Mouse (Mus musculus) CH12.LX (cell line): Measurements from ENCODE around the gene Ccdc120. TPM values are rescaled to one million over a fixed set of nuclear protein-coding genes. Genes with fewer than 3 reads are reported as not detected.

Experiments used
- DNase-seq: peaks from one replicate; pipeline ENCODE4 v3.0.0-alpha.2; 2013; ENCODE audit errors: extremely low read depth
- H3K27ac ChIP-seq: 2 replicates; pipeline ENCODE4 v1.5.1; 2012; ENCODE audit warnings: low read depth, mild to moderate bottlenecking, control low read depth, moderate library complexity; ENCODE audit not compliant: insufficient read depth
- H3K27me3 ChIP-seq: replicated peaks from 2 replicates; pipeline ENCODE3; 2012; ENCODE audit warnings: inconsistent platforms
- H3K36me3 ChIP-seq, 2 experiments: replicated peaks in 1 of 2; 2 replicates each; pipeline versions ENCODE3 to v1.6.1; 2012; ENCODE audit warnings: inconsistent platforms in 1 of 2, low read length in 1 of 2, mild to moderate bottlenecking in 1 of 2, mixed read lengths in 1 of 2, moderate library complexity in 1 of 2; ENCODE audit not compliant: control insufficient read depth in 1 of 2, insufficient read depth in 1 of 2
- H3K4me1 ChIP-seq, 2 experiments: 2 replicates each; pipeline ENCODE4 v1.6.1; 2012; ENCODE audit warnings: inconsistent platforms in 1 of 2, moderate library complexity in 1 of 2; ENCODE audit not compliant: insufficient read depth in 2 of 2, control insufficient read depth in 1 of 2
- H3K4me2 ChIP-seq: 2 replicates; pipeline ENCODE4 v1.6.1; 2012; ENCODE audit warnings: low read depth, mild to moderate bottlenecking, control low read depth; ENCODE audit not compliant: poor library complexity, insufficient read depth, severe bottlenecking
- H3K4me3 ChIP-seq, 3 experiments: fragments of 150-350 bp in 1 of 3; sonication (generic) in 1 of 3; replicated peaks in 1 of 3; 2 replicates each; pipeline versions ENCODE3 to v1.5.1; 2011 to 2012; ENCODE audit warnings: low read depth in 2 of 3, low read length in 2 of 3, mild to moderate bottlenecking in 2 of 3, moderate library complexity in 2 of 3, control low read depth in 1 of 3, improper control_type of control experiment in 1 of 3, inconsistent platforms in 1 of 3, mixed read lengths in 1 of 3; ENCODE audit not compliant: poor library complexity in 1 of 3
- H3K79me2 ChIP-seq: replicated peaks from 2 replicates; pipeline ENCODE4 v1.6.1; 2012; ENCODE audit warnings: mild to moderate bottlenecking, moderate library complexity; ENCODE audit not compliant: control insufficient read depth, poor library complexity, insufficient read depth, severe bottlenecking; ENCODE audit errors: extremely low read depth
- H3K9ac ChIP-seq: 2 replicates; pipeline ENCODE4 v1.6.1; 2012; ENCODE audit warnings: low read depth, mild to moderate bottlenecking, control low read depth, moderate library complexity; ENCODE audit not compliant: insufficient read depth
- H3K9me3 ChIP-seq: replicated peaks from 2 replicates; pipeline ENCODE3; 2012; ENCODE audit warnings: low read length, inconsistent platforms, mixed read lengths
- BHLHE40 ChIP-seq: IDR thresholded peaks from 2 replicates; pipeline ENCODE4 v1.6.1; 2011; ENCODE audit warnings: mild to moderate bottlenecking, low read depth, low read length, improper control_type of control experiment
- E2F4 ChIP-seq: IDR thresholded peaks from 2 replicates; pipeline ENCODE4 v1.6.1; 2011; ENCODE audit warnings: low read depth, low read length, improper control_type of control experiment; ENCODE audit not compliant: insufficient replicate concordance
- ELF1 ChIP-seq: IDR thresholded peaks from 2 replicates; pipeline ENCODE4 v1.6.1; 2014; ENCODE audit warnings: low read depth, mild to moderate bottlenecking, inconsistent platforms, low read length, improper control_type of control experiment
- GABPA ChIP-seq: IDR thresholded peaks from 2 replicates; pipeline ENCODE4 v1.6.1; 2012; ENCODE audit warnings: low read depth, low read length, improper control_type of control experiment, inconsistent platforms; ENCODE audit not compliant: insufficient replicate concordance
- HCFC1 ChIP-seq: IDR thresholded peaks from 2 replicates; pipeline ENCODE4 v1.6.1; 2012; ENCODE audit warnings: low read depth, mild to moderate bottlenecking, inconsistent platforms, low read length, improper control_type of control experiment
- MAX ChIP-seq: IDR thresholded peaks from 2 replicates; pipeline ENCODE4 v1.6.1; 2011; ENCODE audit warnings: low read length, improper control_type of control experiment
- MAZ ChIP-seq: IDR thresholded peaks from 2 replicates; pipeline ENCODE4 v1.6.1; 2012; ENCODE audit warnings: low read depth, mild to moderate bottlenecking, inconsistent platforms, low read length, improper control_type of control experiment, moderate library complexity
- MYC ChIP-seq: IDR thresholded peaks from 2 replicates; pipeline ENCODE4 v1.6.1; 2011; ENCODE audit warnings: low read depth, mild to moderate bottlenecking, improper control_type of control experiment, low read length
- NRF1 ChIP-seq: IDR thresholded peaks from 2 replicates; pipeline ENCODE4 v1.6.1; 2014; ENCODE audit warnings: low read depth, mild to moderate bottlenecking, inconsistent platforms, low read length, improper control_type of control experiment, moderate library complexity
- POLR2A ChIP-seq: IDR thresholded peaks from 2 replicates; pipeline ENCODE4 v1.6.1; 2011; ENCODE audit warnings: low read depth, mild to moderate bottlenecking, improper control_type of control experiment, low read length
- RAD21 ChIP-seq: IDR thresholded peaks from 2 replicates; pipeline ENCODE4 v1.6.1; 2011; ENCODE audit warnings: low read depth, mild to moderate bottlenecking, low read length, improper control_type of control experiment, moderate library complexity
- RCOR1 ChIP-seq: conservative IDR thresholded peaks from 2 replicates; pipeline ENCODE4 v1.6.1; 2012; ENCODE audit warnings: low read depth, mild to moderate bottlenecking, inconsistent platforms, low read length, improper control_type of control experiment
- TBP ChIP-seq: conservative IDR thresholded peaks from 2 replicates; pipeline ENCODE4 v1.6.1; 2011; ENCODE audit warnings: low read depth, low read length, improper control_type of control experiment
- TCF12 ChIP-seq: IDR thresholded peaks from 2 replicates; pipeline ENCODE4 v1.6.1; 2014; ENCODE audit warnings: low read depth, mild to moderate bottlenecking, inconsistent platforms, low read length, improper control_type of control experiment
- UBTF ChIP-seq: IDR thresholded peaks from 2 replicates; pipeline ENCODE4 v1.6.1; 2012; ENCODE audit warnings: low read depth, mild to moderate bottlenecking, inconsistent platforms, low read length, improper control_type of control experiment, moderate library complexity
- USF1 ChIP-seq: IDR thresholded peaks from 2 replicates; pipeline ENCODE4 v1.6.1; 2014; ENCODE audit warnings: low read depth, mild to moderate bottlenecking, inconsistent platforms, low read length, improper control_type of control experiment
- USF2 ChIP-seq: conservative IDR thresholded peaks from 2 replicates; pipeline ENCODE4 v1.6.1; 2011; ENCODE audit warnings: low read depth, low read length, improper control_type of control experiment
- ZC3H11A ChIP-seq: IDR thresholded peaks from 2 replicates; pipeline ENCODE4 v1.6.1; 2012; ENCODE audit warnings: low read depth, mild to moderate bottlenecking, inconsistent platforms, low read length, improper control_type of control experiment
- ZKSCAN1 ChIP-seq: IDR thresholded peaks from 2 replicates; pipeline ENCODE4 v1.6.1; 2012; ENCODE audit warnings: low read depth, inconsistent platforms, low read length, improper control_type of control experiment, borderline replicate concordance
- dilution Hi-C: fragments of 300-500 bp; cut with MboI; formaldehyde crosslinking; loops from 2 replicates; pipeline ENCODE4 v1.14.3; 2020; ENCODE audit warnings: low sequenced_read_pairs; ENCODE audit not compliant: extremely low pct_unique_long_range_greater_than_20kb, extremely low pct_ligation_motif_present
- in situ Hi-C: fragments of 300-500 bp; cut with MboI; formaldehyde crosslinking; loops from 3 replicates; pipeline ENCODE4 v1.14.3; 2019; ENCODE audit warnings: low sequenced_read_pairs, low pct_ligation_motif_present, low pct_unique_long_range_greater_than_20kb, mixed read lengths
- polyA plus RNA-seq: library from polyadenylated mRNA; unstranded; fragments of >175 nt; gene quantifications from 2 replicates; pipeline ENCODE4 v1.2.1, GENCODE M21; 2012; ENCODE audit warnings: low read depth; ENCODE audit not compliant: insufficient read length
- total RNA-seq, 2 experiments: library from RNA; depleted of rRNA; stranded (reverse); fragments of 300-350 nt in 1 of 2; fragments of >200 nt in 1 of 2; gene quantifications; 2 replicates each; pipeline ENCODE4 v1.2.3; 2012 to 2014

Gene Ccdc120
- total and polyA plus RNA-seq, 3 experiments = 4.4 to 9.0 (median 6.9) TPM

- H3K27me3 ChIP-seq = no peaks in the 10 kb centered on the region
- H3K9me3 ChIP-seq = no peaks in the 10 kb centered on the region
- H3K4me2 ChIP-seq = no peak overlapping the region
- TF ChIP-seq USF1 (no peak), UBTF (no peak), HCFC1 (no peak)
- H3K27ac ChIP-seq = no peak overlapping the region
- H3K9ac ChIP-seq = no peak overlapping the region
- H3K36me3 ChIP-seq = no peaks in the 10 kb centered on the region
- dilution Hi-C loops (no loop called here), in situ Hi-C loops (no loop called here)
- no peaks in the 10 kb centered on the region for H3K79me2 ChIP-seq
- DNase-seq = no peak
- H3K4me1 ChIP-seq = no peaks in the 10 kb centered on the region
- H3K4me3 ChIP-seq = no peak overlapping the region
Measured at GRCm38 (mm10) chrX:7690486-7690885, 60.2 kb downstream of the Ccdc120 start.

DNA sequence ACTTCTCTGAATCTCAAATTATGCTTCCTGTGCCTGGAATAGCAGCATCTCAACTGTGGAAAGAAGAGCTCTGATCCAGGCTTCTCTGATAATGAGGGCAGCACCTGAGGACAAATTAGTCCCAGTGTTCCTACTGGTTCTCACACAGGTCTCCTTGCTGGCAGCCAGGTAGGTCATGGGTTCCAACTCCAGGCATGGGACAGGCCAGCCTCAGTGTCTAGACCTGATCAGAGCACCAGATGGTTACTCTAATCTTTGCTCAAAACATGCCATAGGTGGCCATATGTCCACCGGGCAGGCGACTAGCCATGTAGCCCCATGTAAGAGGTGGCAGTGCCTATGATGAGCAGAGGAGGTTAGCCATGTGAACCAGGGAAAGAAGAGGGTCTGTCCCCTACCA lies 62.4 kb downstream of the Ccdc120 start:
- DNase-seq = no peak
- Histone ChIP-seq H3K27ac (no peak overlapping the region), H3K79me2 (no peaks in the 10 kb centered on the region), H3K4me3 (no peak overlapping the region), H3K4me1 (no peaks in the 10 kb centered on the region), H3K9ac (no peak overlapping the region)
- TF ChIP-seq ZKSCAN1 = no peak
- TF ChIP-seq MYC = no peak
- no peak for TF ChIP-seq E2F4
- no peak for TF ChIP-seq USF2
- TF ChIP-seq ZC3H11A = no peak
- no peak for TF ChIP-seq TCF12
- no peak for TF ChIP-seq GABPA
- no peak for TF ChIP-seq TBP
- TF ChIP-seq ELF1 = no peak
- no peak for TF ChIP-seq HCFC1
- no peak for TF ChIP-seq USF1
- TF ChIP-seq RAD21 = no peak
- TF ChIP-seq RCOR1 = no peak
- TF ChIP-seq MAX = no peak
- TF ChIP-seq BHLHE40 = no peak
- no peak for TF ChIP-seq POLR2A
- no peak for TF ChIP-seq NRF1
- no peak for TF ChIP-seq MAZ
- TF ChIP-seq, all 38 proteins: peak for 0
- H3K9me3 ChIP-seq = no peaks in the 10 kb centered on the region
- H3K27me3 ChIP-seq = peaks cover 3% of the 10 kb centered on the region
- H3K36me3 ChIP-seq = no peaks in the 10 kb centered on the region
- H3K4me2 ChIP-seq = no peak overlapping the region
- in situ Hi-C loops = no loop called here
- dilution Hi-C loops = no loop called here

Other genes starting within 250 kb of the Ccdc120 start
Only the 20 nearest of the 26 such genes appear.
- 32.4 and 34.7 TPM in 2 replicates for gene Ccdc22, start 145.4 kb downstream of the Ccdc120 start, total RNA-seq (2012; rRNA removed)
- gene Ccdc22, start 145.4 kb downstream of the Ccdc120 start, total RNA-seq (2014; rRNA removed) = 24.4 and 26.0 TPM in 2 replicates
- 23.9 and 26.2 TPM in 2 replicates for gene Ccdc22, start 145.4 kb downstream of the Ccdc120 start, polyA plus RNA-seq
- 0.17 and 0.21 TPM in 2 replicates for gene Cacna1f, start 143.8 kb downstream of the Ccdc120 start, total RNA-seq (2012; rRNA removed)
- gene Cacna1f, start 143.8 kb downstream of the Ccdc120 start, total RNA-seq (2014; rRNA removed) = not detected in 2 replicates
- 0.07 TPM in 1 of 2 replicates, not detected in the other for gene Cacna1f, start 143.8 kb downstream of the Ccdc120 start, polyA plus RNA-seq
- gene Syp, start 112.4 kb downstream of the Ccdc120 start, total RNA-seq (2012; rRNA removed) = 0.80 and 1.2 TPM in 2 replicates
- gene Syp, start 112.4 kb downstream of the Ccdc120 start, total RNA-seq (2014; rRNA removed) = 0.27 TPM in 2 replicates
- 0.65 and 0.74 TPM in 2 replicates for gene Syp, start 112.4 kb downstream of the Ccdc120 start, polyA plus RNA-seq
- gene Prickle3, start 93.6 kb downstream of the Ccdc120 start, total RNA-seq (2012; rRNA removed) = 3.9 and 4.5 TPM in 2 replicates
- gene Prickle3, start 93.6 kb downstream of the Ccdc120 start, total RNA-seq (2014; rRNA removed) = 2.2 and 2.3 TPM in 2 replicates
- 12.5 and 13.7 TPM in 2 replicates for gene Prickle3, start 93.6 kb downstream of the Ccdc120 start, polyA plus RNA-seq
- gene Plp2, start 79.5 kb downstream of the Ccdc120 start, total RNA-seq (2012; rRNA removed) = 163 and 183 TPM in 2 replicates
- gene Plp2, start 79.5 kb downstream of the Ccdc120 start, total RNA-seq (2014; rRNA removed) = 144 and 173 TPM in 2 replicates
- gene Plp2, start 79.5 kb downstream of the Ccdc120 start, polyA plus RNA-seq = 207 and 247 TPM in 2 replicates
- 0.13 TPM in 1 of 2 replicates, not detected in the other for gene Magix, start 69.7 kb downstream of the Ccdc120 start, total RNA-seq (2012; rRNA removed)
- gene Magix, start 69.7 kb downstream of the Ccdc120 start, total RNA-seq (2014; rRNA removed) = not detected in 2 replicates
- not detected in 2 replicates for gene Magix, start 69.7 kb downstream of the Ccdc120 start, polyA plus RNA-seq
- gene Gpkow, start 53.8 kb downstream of the Ccdc120 start, total RNA-seq (2012; rRNA removed) = 14.6 and 16.8 TPM in 2 replicates
- gene Gpkow, start 53.8 kb downstream of the Ccdc120 start, total RNA-seq (2014; rRNA removed) = 6.6 and 9.3 TPM in 2 replicates
- gene Gpkow, start 53.8 kb downstream of the Ccdc120 start, polyA plus RNA-seq = 32.2 and 35.3 TPM in 2 replicates
- gene Wdr45, start 36.6 kb downstream of the Ccdc120 start, total RNA-seq (2012; rRNA removed) = 13.9 and 21.4 TPM in 2 replicates
- 19.4 and 24.1 TPM in 2 replicates for gene Wdr45, start 36.6 kb downstream of the Ccdc120 start, total RNA-seq (2014; rRNA removed)
- 18.0 and 21.7 TPM in 2 replicates for gene Wdr45, start 36.6 kb downstream of the Ccdc120 start, polyA plus RNA-seq
- 0.47 TPM in 1 of 2 replicates, not detected in the other for gene Gm45208, start 28.7 kb downstream of the Ccdc120 start, total RNA-seq (2012; rRNA removed)
- gene Gm45208, start 28.7 kb downstream of the Ccdc120 start, total RNA-seq (2014; rRNA removed) = not detected in 2 replicates
- gene Gm45208, start 28.7 kb downstream of the Ccdc120 start, polyA plus RNA-seq = 13.0 and 13.1 TPM in 2 replicates
- gene Praf2, start 22.5 kb downstream of the Ccdc120 start, total RNA-seq (2012; rRNA removed) = 41.8 and 49.1 TPM in 2 replicates
- gene Praf2, start 22.5 kb downstream of the Ccdc120 start, total RNA-seq (2014; rRNA removed) = 25.7 and 26.9 TPM in 2 replicates
- 40.5 and 40.6 TPM in 2 replicates for gene Praf2, start 22.5 kb downstream of the Ccdc120 start, polyA plus RNA-seq
- gene Tfe3, start 11.7 kb upstream of the Ccdc120 start, total RNA-seq (2012; rRNA removed) = 12.9 and 15.9 TPM in 2 replicates
- 6.7 and 8.3 TPM in 2 replicates for gene Tfe3, start 11.7 kb upstream of the Ccdc120 start, total RNA-seq (2014; rRNA removed)
- gene Tfe3, start 11.7 kb upstream of the Ccdc120 start, polyA plus RNA-seq = 26.0 TPM in 2 replicates
- 25.5 and 27.1 TPM in 2 replicates for gene Gripap1, start 38.9 kb upstream of the Ccdc120 start, total RNA-seq (2012; rRNA removed)
- 15.7 and 19.9 TPM in 2 replicates for gene Gripap1, start 38.9 kb upstream of the Ccdc120 start, total RNA-seq (2014; rRNA removed)
- gene Gripap1, start 38.9 kb upstream of the Ccdc120 start, polyA plus RNA-seq = 49.4 and 53.1 TPM in 2 replicates
- 0.38 and 0.51 TPM in 2 replicates for gene Kcnd1, start 71.4 kb upstream of the Ccdc120 start, total RNA-seq (2012; rRNA removed)
- gene Kcnd1, start 71.4 kb upstream of the Ccdc120 start, total RNA-seq (2014; rRNA removed) = 0.57 and 0.63 TPM in 2 replicates
- gene Kcnd1, start 71.4 kb upstream of the Ccdc120 start, polyA plus RNA-seq = 3.1 and 3.4 TPM in 2 replicates
- gene Otud5, start 90.5 kb upstream of the Ccdc120 start, total RNA-seq (2012; rRNA removed) = 46.6 and 67.8 TPM in 2 replicates
- 58.0 and 61.5 TPM in 2 replicates for gene Otud5, start 90.5 kb upstream of the Ccdc120 start, total RNA-seq (2014; rRNA removed)
- gene Otud5, start 90.5 kb upstream of the Ccdc120 start, polyA plus RNA-seq = 92.7 and 101 TPM in 2 replicates
- gene Pim2, start 127.4 kb upstream of the Ccdc120 start, total RNA-seq (2012; rRNA removed) = 102 and 177 TPM in 2 replicates
- 91.7 and 119 TPM in 2 replicates for gene Pim2, start 127.4 kb upstream of the Ccdc120 start, total RNA-seq (2014; rRNA removed)
- 146 and 171 TPM in 2 replicates for gene Pim2, start 127.4 kb upstream of the Ccdc120 start, polyA plus RNA-seq
- 28.8 and 30.6 TPM in 2 replicates for gene Slc35a2, start 133.1 kb upstream of the Ccdc120 start, total RNA-seq (2012; rRNA removed)
- 15.2 and 21.2 TPM in 2 replicates for gene Slc35a2, start 133.1 kb upstream of the Ccdc120 start, total RNA-seq (2014; rRNA removed)
- gene Slc35a2, start 133.1 kb upstream of the Ccdc120 start, polyA plus RNA-seq = 25.5 and 26.4 TPM in 2 replicates
- 94.3 and 103 TPM in 2 replicates for gene Pqbp1, start 148.4 kb upstream of the Ccdc120 start, total RNA-seq (2012; rRNA removed)
- 96.6 and 101 TPM in 2 replicates for gene Pqbp1, start 148.4 kb upstream of the Ccdc120 start, total RNA-seq (2014; rRNA removed)
- gene Pqbp1, start 148.4 kb upstream of the Ccdc120 start, polyA plus RNA-seq = 119 and 130 TPM in 2 replicates
- gene Timm17b, start 148.5 kb upstream of the Ccdc120 start, total RNA-seq (2012; rRNA removed) = 37.6 and 38.8 TPM in 2 replicates
- gene Timm17b, start 148.5 kb upstream of the Ccdc120 start, total RNA-seq (2014; rRNA removed) = 25.8 and 33.1 TPM in 2 replicates
- gene Timm17b, start 148.5 kb upstream of the Ccdc120 start, polyA plus RNA-seq = 75.9 and 76.7 TPM in 2 replicates
- gene Gm10491, start 156.9 kb upstream of the Ccdc120 start, total RNA-seq (2012; rRNA removed) = not detected in 2 replicates
- gene Gm10491, start 156.9 kb upstream of the Ccdc120 start, total RNA-seq (2014; rRNA removed) = not detected in 2 replicates
- not detected in 2 replicates for gene Gm10491, start 156.9 kb upstream of the Ccdc120 start, polyA plus RNA-seq
- gene Gm10490, start 158.6 kb upstream of the Ccdc120 start, total RNA-seq (2012; rRNA removed) = not detected in 2 replicates
- gene Gm10490, start 158.6 kb upstream of the Ccdc120 start, total RNA-seq (2014; rRNA removed) = not detected in 2 replicates
- not detected in 2 replicates for gene Gm10490, start 158.6 kb upstream of the Ccdc120 start, polyA plus RNA-seq